Mouse (Mus musculus): ENCODE results near the gene Foxi3.

DNA sequence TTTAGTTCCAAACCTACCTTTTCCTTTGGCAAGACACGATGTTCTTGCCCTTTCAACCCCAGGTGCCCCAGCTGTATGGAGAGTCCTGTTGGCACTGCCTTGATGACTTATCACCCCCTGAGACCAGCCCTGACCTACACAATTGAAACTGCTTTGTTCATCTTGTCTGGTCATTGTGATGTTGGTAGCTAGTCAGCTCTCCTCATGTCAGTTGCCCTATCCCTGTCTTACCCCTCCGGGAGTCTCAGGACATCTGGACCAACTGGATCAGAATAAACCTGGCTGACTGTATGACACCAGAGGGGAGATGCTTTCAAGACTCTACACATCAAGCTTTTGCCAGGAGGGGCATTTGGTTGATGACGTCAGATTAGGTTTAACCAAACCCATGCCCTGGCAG lies 37.5 kb upstream of the Foxi3 start, which contains the start of gene Tex37:
- TF ChIP-seq CTCF (IDR thresholded peaks at IDR 0.05; ENCODE audit: extremely low read depth, insufficient read depth, insufficient read length, insufficient replicate concordance) (no peak), POLR2A (IDR thresholded peaks at IDR 0.05; ENCODE audit: low read depth, low read length) (no peak)

Measured in spleen, adult 2 months (tissue).